In genomic region chr6:134748126-134748525, GRCm38 (mm10) we compare ENCODE assay signal across 22 mouse cellular contexts.
"Had no signal": no experiment of that assay in that cellular context is flagged by ENCODE, and none has a peak within 500 bp of the region (broad histone marks: within the 10 kb centered on the region; RNA-seq: fewer than 3 reads in every experiment).

No protein-coding gene starts in this region.

- H3K4me3 ChIP-seq: left cerebral cortex, adult 2 months; limb, embryonic 12.5 days; limb, embryonic 15.5 days; midbrain, embryonic 13.5 days; neural tube, embryonic 12.5 days; neural tube, embryonic 15.5 days had no signal

- H3K9me3 ChIP-seq: limb, embryonic 12.5 days; limb, embryonic 15.5 days; midbrain, embryonic 13.5 days; neural tube, embryonic 12.5 days; neural tube, embryonic 15.5 days had no signal

- ATAC-seq: inflammation-experienced regulatory T-cells, adult 6 months; intestine, embryonic 16.5 days; liver, postnatal 0 days; midbrain, embryonic 13.5 days had no signal

- H3K9ac ChIP-seq: limb, embryonic 12.5 days; limb, embryonic 15.5 days; liver, embryonic 14.5 days; liver, postnatal 0 days; midbrain, embryonic 13.5 days; neural tube, embryonic 12.5 days; neural tube, embryonic 15.5 days had no signal

- H3K36me3 ChIP-seq: midbrain, embryonic 13.5 days; neural tube, embryonic 12.5 days; neural tube, embryonic 15.5 days had no signal

- H3K4me2 ChIP-seq: limb, embryonic 12.5 days; limb, embryonic 15.5 days; liver, embryonic 11.5 days; midbrain, embryonic 13.5 days; neural tube, embryonic 12.5 days; neural tube, embryonic 15.5 days had no signal

- H3K27ac ChIP-seq: kidney, postnatal 0 days; left cerebral cortex, adult 2 months; limb, embryonic 12.5 days; limb, embryonic 15.5 days; liver, embryonic 14.5 days; macrophage; midbrain, embryonic 13.5 days; neural tube, embryonic 12.5 days; neural tube, embryonic 15.5 days; stomach, postnatal 0 days had no signal

- H3K27me3 ChIP-seq: limb, embryonic 12.5 days; limb, embryonic 15.5 days; midbrain, embryonic 13.5 days; neural tube, embryonic 12.5 days; neural tube, embryonic 15.5 days had no signal

- DNase-seq: kidney, adult 18-20 months; layer of hippocampus, postnatal 36 days; liver, postnatal 0 days; right cerebral cortex, adult 18-20 months; right cerebral cortex, postnatal 14 days; right cerebral cortex, postnatal 4 days; thymus, adult 2 months; thymus, postnatal 14 days; thymus, postnatal 4 days had no signal

- H3K4me1 ChIP-seq: limb, embryonic 15.5 days; midbrain, embryonic 13.5 days; neural tube, embryonic 12.5 days; neural tube, embryonic 15.5 days had no signal
